Mouse (Mus musculus) thymus, adult 2 months (tissue): Measurements from ENCODE around the gene Olfr1490. TPM values are rescaled to one million over a fixed set of nuclear protein-coding genes. Genes with fewer than 3 reads are reported as not detected.
"Not testable (repeated sequence)": the region's sequence is repeated elsewhere in the genome, so short reads cannot be mapped to it uniquely, and the experiment has no call there.

Experiments
- DNase-seq: peaks from one replicate; pipeline ENCODE4 v3.0.0; 2021
- H3K27ac ChIP-seq: fragments of 200-500 bp; 2 replicates; pipeline ENCODE4 v1.5.1; 2012; ENCODE audit warnings: low read length, control low read depth; ENCODE audit not compliant: control insufficient read depth, insufficient read depth
- H3K27me3 ChIP-seq: fragments of 200-500 bp; 2 replicates; pipeline ENCODE4 v1.6.1; 2012; ENCODE audit warnings: mild to moderate bottlenecking, low read length, moderate library complexity, mixed read lengths; ENCODE audit not compliant: control insufficient read depth, insufficient read depth
- H3K36me3 ChIP-seq: fragments of 200-500 bp; 2 replicates; pipeline ENCODE4 v1.6.1; 2012; ENCODE audit warnings: mild to moderate bottlenecking, low read length, moderate library complexity; ENCODE audit not compliant: control insufficient read depth, insufficient read depth
- H3K4me1 ChIP-seq: fragments of 200-500 bp; replicated peaks from 2 replicates; pipeline ENCODE4 v1.6.1; 2012; ENCODE audit warnings: low read length; ENCODE audit not compliant: control insufficient read depth, insufficient read depth
- H3K4me3 ChIP-seq: fragments of 200-500 bp; 2 replicates; pipeline ENCODE4 v1.5.1; 2012; ENCODE audit warnings: mild to moderate bottlenecking, low read length, control low read depth, moderate library complexity; ENCODE audit not compliant: control insufficient read depth, insufficient read depth
- CTCF ChIP-seq: fragments of 200-500 bp; IDR thresholded peaks from 2 replicates; pipeline ENCODE4 v1.5.1; 2012; ENCODE audit warnings: mild to moderate bottlenecking, control low read depth, low read length, moderate library complexity, borderline replicate concordance; ENCODE audit not compliant: control insufficient read depth, poor library complexity, insufficient read depth; ENCODE audit errors: extremely low read depth
- POLR2A ChIP-seq: fragments of 200-500 bp; IDR thresholded peaks from 2 replicates; pipeline ENCODE4 v1.6.1; 2012; ENCODE audit warnings: mild to moderate bottlenecking, low read length, control low read depth, moderate library complexity; ENCODE audit not compliant: control insufficient read depth, poor library complexity, insufficient read depth; ENCODE audit errors: extremely low read depth
- whole genome bisulfite sequencing: fragments of 180-500 bp; shearing (Covaris S2); methylation state at CpG from one replicate; pipeline ENCODE4 v1.1.7; 2018; 5-methylcytosine and 5-hydroxymethylcytosine counted together
- polyA plus RNA-seq: library from polyadenylated mRNA; depleted of rRNA; stranded (reverse); fragments of >200 nt; gene quantifications from 2 replicates; pipeline ENCODE4 v1.2.3, GENCODE M21; 2012; rRNA removed

The Olfr1490 gene
- polyA plus RNA-seq, result not detected in 2 replicates

- Histone ChIP-seq H3K4me1 (no peaks in the 10 kb centered on the region), H3K27ac (no peak within 1 kb of the TSS), H3K4me3 (no peak within 1 kb of the TSS), H3K36me3 (no peaks in the 10 kb centered on the region), H3K27me3 (no peaks in the 10 kb centered on the region)
- WGBS, result 85% methylated on average over 1 of the region's 1 CpGs
- no peak for DNase-seq
- TF ChIP-seq POLR2A (no peak), CTCF (no peak)
Observed at GRCm38 (mm10) chr19:13650791-13651190, at the start of gene Olfr1490. Gene Olfr1490 (plus strand): TSS chr19:13651091.

- not testable (repeated sequence) for H3K4me3 ChIP-seq, H3K4me1 ChIP-seq, H3K36me3 ChIP-seq, H3K27ac ChIP-seq, DNase-seq, H3K27me3 ChIP-seq
- WGBS, result 98% methylated on average over 2 of the region's 2 CpGs
Observed at GRCm38 (mm10) chr19:13617075-13617474, 33.8 kb upstream of the Olfr1490 start, which contains the start of gene Olfr1487. Gene Olfr1487 (plus strand): TSS chr19:13617375.

GRCm38 (mm10) chr19:13631321-13631720 lies 19.6 kb upstream of the Olfr1490 start, which contains the start of gene Olfr1489:
Gene Olfr1489 (plus strand): TSS chr19:13631621.
- no peak within 1 kb of the TSS for H3K4me3 ChIP-seq
- 94% methylated on average over 1 of the region's 1 CpGs for WGBS
- DNase-seq, result no peak
- H3K27me3 ChIP-seq, result no peaks in the 10 kb centered on the region
- no peaks in the 10 kb centered on the region for H3K36me3 ChIP-seq
- no peak for TF ChIP-seq CTCF
- TF ChIP-seq POLR2A, result no peak
- no peaks in the 10 kb centered on the region for H3K4me1 ChIP-seq
- no peak within 1 kb of the TSS for H3K27ac ChIP-seq

DNA sequence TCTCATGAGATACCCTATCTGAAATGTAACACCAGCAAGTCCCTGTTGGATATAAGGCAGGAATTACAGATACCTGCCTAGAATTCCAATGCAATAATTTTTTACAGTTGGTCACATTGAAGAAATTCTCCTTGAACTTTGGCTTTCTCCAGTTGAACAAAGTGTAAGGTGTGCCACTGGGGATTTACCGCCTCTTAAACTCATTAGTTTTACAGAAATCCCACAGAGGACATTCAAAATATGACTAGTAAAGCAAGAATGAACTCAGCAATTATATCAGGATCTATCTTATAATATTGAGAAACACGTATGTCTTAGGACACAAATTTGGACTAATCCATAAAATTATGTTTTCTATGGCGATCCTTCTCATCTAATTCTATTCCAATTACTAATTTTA lies 46.1 kb downstream of the Olfr1490 start, which contains the start of gene Olfr1491:
TSS of gene Olfr1491 (plus strand) at position 301 of the 400 bp plus-strand sequence.
- 80% methylated on average over 3 of the region's 3 CpGs for WGBS
- TF ChIP-seq POLR2A (no peak), CTCF (no peak)

More for the DNA sequence above, 46.1 kb downstream of the Olfr1490 start, which contains the start of gene Olfr1491:
- Histone ChIP-seq H3K4me1 (no peaks in the 10 kb centered on the region), H3K27me3 (no peaks in the 10 kb centered on the region), H3K36me3 (no peaks in the 10 kb centered on the region), H3K4me3 (no peak within 1 kb of the TSS), H3K27ac (no peak within 1 kb of the TSS)
- no peak for DNase-seq

Other genes with a start within 250 kb of the Olfr1490 start
- not detected in 2 replicates for gene Olfr1469, start 243.2 kb upstream of the Olfr1490 start, polyA plus RNA-seq
- not detected in 2 replicates for gene Olfr1471, start 207.7 kb upstream of the Olfr1490 start, polyA plus RNA-seq
- not detected in 2 replicates for gene Olfr1472, start 195.0 kb upstream of the Olfr1490 start, polyA plus RNA-seq
- not detected in 2 replicates for gene Olfr1474, start 181.5 kb upstream of the Olfr1490 start, polyA plus RNA-seq
- not detected in 2 replicates for gene Olfr1475, start 170.9 kb upstream of the Olfr1490 start, polyA plus RNA-seq
- not detected in 2 replicates for gene Olfr1477, start 150.5 kb upstream of the Olfr1490 start, polyA plus RNA-seq
- not detected in 2 replicates for gene Olfr1480, start 123.2 kb upstream of the Olfr1490 start, polyA plus RNA-seq
- not detected in 2 replicates for gene Olfr1484, start 67.6 kb upstream of the Olfr1490 start, polyA plus RNA-seq
- not detected in 2 replicates for gene Olfr1487, start 33.7 kb upstream of the Olfr1490 start, polyA plus RNA-seq
- gene Olfr1489, start 19.5 kb upstream of the Olfr1490 start, polyA plus RNA-seq, result not detected in 2 replicates
- not detected in 2 replicates for gene Olfr1491, start 46.2 kb downstream of the Olfr1490 start, polyA plus RNA-seq
- gene Olfr1493-ps1, start 72.2 kb downstream of the Olfr1490 start, polyA plus RNA-seq, result not detected in 2 replicates
- not detected in 2 replicates for gene Olfr1494, start 88.6 kb downstream of the Olfr1490 start, polyA plus RNA-seq
- not detected in 2 replicates for gene Olfr1495, start 113.5 kb downstream of the Olfr1490 start, polyA plus RNA-seq
- not detected in 2 replicates for gene Olfr1496, start 126.8 kb downstream of the Olfr1490 start, polyA plus RNA-seq
- gene Olfr1497, start 147.1 kb downstream of the Olfr1490 start, polyA plus RNA-seq, result not detected in 2 replicates
- gene Olfr1499, start 168.4 kb downstream of the Olfr1490 start, polyA plus RNA-seq, result not detected in 2 replicates
- not detected in 2 replicates for gene Olfr1500, start 179.4 kb downstream of the Olfr1490 start, polyA plus RNA-seq
- gene Olfr1501, start 199.6 kb downstream of the Olfr1490 start, polyA plus RNA-seq, result not detected in 2 replicates
- gene Olfr1502, start 210.7 kb downstream of the Olfr1490 start, polyA plus RNA-seq, result not detected in 2 replicates
- gene Olfr1504, start 246.8 kb downstream of the Olfr1490 start, polyA plus RNA-seq, result not detected in 2 replicates